Mouse (Mus musculus) bone marrow macrophage, adult 2 months (primary cell): ENCODE data around the gene Plekhs1. TPM values are rescaled to one million over a fixed set of nuclear protein-coding genes. Genes with fewer than 3 reads are reported as not detected.

Experiments
- H3K27ac ChIP-seq: 2 replicates; pipeline ENCODE4 v1.5.1; 2012; ENCODE audit warnings: low read depth, low read length; ENCODE audit not compliant: insufficient read depth
- H3K4me1 ChIP-seq: 2 replicates; pipeline ENCODE4 v1.6.1; 2012; ENCODE audit warnings: low read length; ENCODE audit not compliant: control insufficient read depth, insufficient read depth
- H3K4me3 ChIP-seq: 2 replicates; pipeline ENCODE4 v1.5.1; 2012; ENCODE audit warnings: mild to moderate bottlenecking, low read length, moderate library complexity; ENCODE audit not compliant: insufficient read depth
- CTCF ChIP-seq: IDR thresholded peaks from 2 replicates; pipeline ENCODE4 v1.5.1; 2012; ENCODE audit warnings: low read depth, mild to moderate bottlenecking, low read length, moderate library complexity
- POLR2A ChIP-seq: IDR thresholded peaks from 2 replicates; pipeline ENCODE4 v1.6.1; 2012; ENCODE audit warnings: mild to moderate bottlenecking, low read depth, low read length, borderline replicate concordance
- polyA plus RNA-seq: library from polyadenylated mRNA; stranded (reverse); fragments of >200 nt; gene quantifications from 2 replicates; pipeline ENCODE4 v1.2.4, GENCODE M21; 2012; ENCODE audit not compliant: missing spikeins, insufficient read depth, insufficient read length

The Plekhs1 gene
- not detected in 2 replicates for polyA plus RNA-seq

DNA sequence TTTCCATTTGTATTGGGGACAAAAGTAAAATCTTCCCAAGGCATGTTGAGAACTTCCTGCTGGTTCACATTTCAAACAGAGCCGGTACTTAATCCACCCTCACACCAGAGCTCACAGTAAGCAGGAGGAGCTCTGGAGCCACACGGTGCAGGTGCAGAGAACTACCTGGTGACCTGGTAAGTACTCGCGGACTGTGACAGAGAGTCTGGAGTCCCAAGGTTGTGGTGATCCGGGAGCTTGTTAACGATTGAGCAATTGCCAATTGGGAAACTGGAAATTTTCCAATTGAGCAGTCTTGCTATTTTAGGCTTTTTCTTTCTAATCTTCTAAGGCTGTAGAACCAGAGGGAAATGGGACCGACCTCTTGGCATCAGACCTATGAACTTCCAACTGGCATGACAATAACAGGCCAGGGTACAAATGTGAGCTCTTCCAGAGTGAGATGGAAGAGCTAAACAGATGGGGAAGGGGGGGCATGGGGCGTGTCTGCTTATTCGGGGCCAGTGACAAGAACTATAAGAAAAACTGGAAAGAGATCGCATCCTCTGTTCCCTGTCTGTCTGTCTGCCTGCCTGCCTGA is at the start of gene Plekhs1:
Gene Plekhs1, plus strand, starts transcription at position 119 of the 580 bp plus-strand sequence.
- H3K4me3 ChIP-seq, result no peak within 1 kb of the TSS
- H3K27ac ChIP-seq, result no peak within 1 kb of the TSS
- TF ChIP-seq CTCF (no peak), POLR2A (no peak)
- H3K4me1 ChIP-seq, result peaks cover 11% of the 10 kb centered on the region

DNA sequence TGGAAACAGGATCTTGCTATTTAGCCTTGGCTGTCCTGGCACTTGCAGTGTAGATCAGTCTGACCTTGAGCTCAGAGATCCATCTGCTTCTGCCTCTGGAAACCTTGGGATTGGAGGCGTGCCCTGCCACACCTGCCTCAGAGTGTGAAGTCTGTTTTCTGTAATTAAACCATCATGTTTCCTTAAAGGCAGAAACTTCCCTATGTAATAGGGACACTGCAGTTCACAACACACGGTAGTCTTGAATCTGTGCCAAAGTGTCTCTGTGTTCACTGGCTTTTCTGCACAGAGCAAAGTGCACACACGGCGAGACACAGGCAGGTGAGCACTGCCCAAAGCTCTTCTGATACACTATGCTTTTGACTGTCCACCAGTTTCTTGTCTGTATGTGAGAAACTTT is 43.0 kb upstream of the Plekhs1 start:
- H3K27ac ChIP-seq, result no peak overlapping the region
- no peaks in the 10 kb centered on the region for H3K4me1 ChIP-seq
- H3K4me3 ChIP-seq, result no peak overlapping the region
- no peak for TF ChIP-seq POLR2A
- TF ChIP-seq CTCF, result no peak

DNA sequence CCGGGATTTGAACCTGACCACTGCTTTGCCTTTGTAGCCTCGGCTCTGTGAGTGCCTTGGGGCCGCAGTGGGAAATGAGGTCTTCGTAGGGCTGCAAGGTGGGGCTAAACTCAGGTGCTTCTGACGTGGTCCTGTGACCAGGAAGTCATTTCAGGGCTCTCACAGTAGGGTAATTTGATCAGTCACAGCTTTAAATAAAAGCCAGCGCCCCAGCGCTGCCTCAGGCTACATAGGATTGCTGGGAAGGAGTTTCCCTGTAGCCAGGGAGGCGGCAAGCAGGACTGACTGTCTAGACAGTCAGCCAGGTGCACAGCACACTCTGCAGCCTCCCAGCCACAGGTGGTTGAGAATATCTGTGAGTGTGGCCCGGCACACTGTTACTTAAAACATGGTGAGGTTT is 42.0 kb upstream of the Plekhs1 start:
- TF ChIP-seq POLR2A (no peak), CTCF (no peak)
- H3K27ac ChIP-seq, result no peak overlapping the region
- H3K4me3 ChIP-seq, result no peak overlapping the region
- H3K4me1 ChIP-seq, result no peaks in the 10 kb centered on the region

DNA sequence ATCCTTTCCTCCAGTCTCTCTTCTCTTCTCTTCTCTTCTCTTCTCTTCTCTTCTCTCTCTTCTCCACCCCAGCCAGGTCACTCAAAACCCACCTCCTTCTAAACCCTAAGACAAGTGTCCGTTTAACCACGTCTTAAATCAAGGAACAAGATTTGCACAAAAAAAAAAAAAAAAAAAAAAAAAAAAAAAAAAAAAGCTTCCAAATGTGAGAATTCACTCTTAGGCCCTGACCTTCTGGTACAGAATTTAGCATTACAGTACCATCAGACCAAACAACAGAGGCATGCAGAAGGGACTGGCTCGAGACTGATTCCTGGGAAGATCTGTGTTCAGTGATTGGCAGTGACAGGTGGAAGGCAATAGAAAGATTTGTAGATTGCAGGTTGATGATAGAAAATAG is 41.1 kb upstream of the Plekhs1 start:
- H3K27ac ChIP-seq, result no peak overlapping the region
- TF ChIP-seq CTCF (no peak), POLR2A (no peak)
- H3K4me1 ChIP-seq, result no peaks in the 10 kb centered on the region
- no peak overlapping the region for H3K4me3 ChIP-seq

DNA sequence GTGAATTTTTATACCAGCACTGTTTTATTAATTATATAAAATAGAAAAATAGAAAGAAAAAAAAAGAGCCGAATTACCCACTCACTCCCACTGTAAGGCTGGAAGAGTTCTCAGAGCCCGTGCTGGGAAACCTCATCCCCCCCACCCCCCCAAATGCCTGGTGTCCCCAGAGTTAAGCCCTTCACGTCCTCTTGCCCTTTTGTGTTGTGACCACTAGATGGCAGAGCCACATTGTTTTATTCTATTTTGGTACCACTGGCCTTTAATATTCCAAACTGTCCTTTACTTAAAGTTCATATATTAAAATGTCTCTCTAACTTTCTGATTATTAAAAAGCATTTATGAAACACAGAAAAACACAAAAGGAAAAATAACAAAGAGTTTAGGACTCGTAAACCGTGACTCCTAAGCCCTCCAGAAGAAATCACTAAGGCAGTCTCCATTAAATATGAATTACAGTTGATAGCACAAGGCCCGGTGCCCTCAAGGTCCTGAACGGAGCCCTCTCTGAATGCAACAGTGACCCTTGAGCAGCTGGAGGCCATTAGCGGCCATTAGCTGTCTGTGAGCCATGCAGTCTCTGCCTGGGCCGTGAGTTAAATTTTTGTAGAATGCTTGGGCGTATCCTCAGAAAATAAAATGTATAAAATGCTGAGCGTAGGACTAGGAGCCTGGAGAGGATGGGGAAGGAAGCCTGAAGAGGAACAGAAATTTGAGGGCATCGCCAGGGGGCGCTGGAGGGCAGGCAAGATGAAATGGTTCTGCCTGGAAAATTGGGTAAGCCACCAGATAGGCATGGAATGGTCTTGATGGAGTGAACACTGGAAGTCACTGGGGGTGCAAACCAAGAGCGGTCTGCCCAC is 38.7 kb upstream of the Plekhs1 start:
- Histone ChIP-seq H3K27ac (no peak overlapping the region), H3K4me1 (no peaks in the 10 kb centered on the region), H3K4me3 (no peak overlapping the region)
- peak; percentile 64 for TF ChIP-seq CTCF
- no peak for TF ChIP-seq POLR2A

DNA sequence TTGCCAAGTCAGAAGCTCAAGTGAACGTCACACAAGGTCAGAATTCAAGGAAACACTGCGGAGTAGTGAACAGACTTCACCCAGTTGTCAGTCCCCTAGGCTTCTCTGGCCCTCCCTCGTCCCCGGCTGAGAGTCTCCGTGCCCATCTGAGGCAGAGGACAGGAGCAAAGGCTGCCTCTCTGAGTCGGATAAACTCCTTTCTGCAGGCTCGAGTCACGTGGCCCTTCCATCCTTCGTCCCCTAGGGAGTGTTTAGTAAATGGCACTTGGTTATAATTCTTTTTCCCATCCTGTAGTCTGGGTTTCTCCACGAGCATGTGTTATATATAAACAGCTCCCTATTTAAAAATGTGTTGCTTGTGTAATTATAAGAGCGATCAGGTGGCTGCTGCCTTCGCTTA is 38.1 kb upstream of the Plekhs1 start:
- TF ChIP-seq POLR2A (no peak), CTCF (no peak)
- Histone ChIP-seq H3K4me3 (no peak overlapping the region), H3K27ac (no peak overlapping the region), H3K4me1 (no peaks in the 10 kb centered on the region)

DNA sequence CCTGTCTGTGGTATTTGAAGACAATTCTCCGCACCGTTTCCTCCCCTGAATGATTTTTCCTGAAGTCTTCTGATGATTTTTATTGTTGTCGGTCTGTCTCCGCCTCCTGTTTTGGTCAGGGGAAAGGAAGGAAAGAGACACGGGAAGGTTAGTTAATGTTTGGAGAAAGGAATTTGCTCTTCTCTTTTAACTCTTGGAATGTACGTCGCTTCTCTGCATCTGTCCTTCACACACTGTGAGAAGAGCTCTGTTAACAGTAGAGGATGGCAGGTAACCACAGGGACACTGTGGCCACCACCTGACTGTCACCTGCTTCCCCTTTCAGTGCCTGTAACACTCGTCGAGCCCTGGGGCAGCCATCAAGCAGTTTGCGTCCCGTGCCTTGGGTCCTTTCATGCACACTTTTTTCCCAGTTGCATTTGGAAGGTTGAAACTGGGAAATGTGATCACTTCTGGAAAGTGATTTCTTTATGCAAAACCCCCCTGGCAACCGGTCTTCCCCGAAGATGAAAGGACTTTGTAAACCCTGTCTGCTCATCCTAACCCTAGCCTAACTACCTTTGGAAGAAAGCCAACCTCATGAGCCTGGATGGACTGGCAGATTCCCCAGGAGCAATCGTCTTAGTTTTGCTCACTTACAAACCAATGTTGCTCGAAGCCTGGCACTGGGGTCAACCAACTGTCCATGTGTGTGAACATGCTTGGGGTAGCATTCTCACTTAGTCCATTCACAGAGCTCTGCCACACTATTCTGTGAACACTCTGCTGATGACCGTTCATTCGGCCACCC is 36.6 kb upstream of the Plekhs1 start:
- H3K4me1 ChIP-seq, result no peaks in the 10 kb centered on the region
- TF ChIP-seq POLR2A, result no peak
- TF ChIP-seq CTCF, result no peak
- H3K27ac ChIP-seq, result no peak overlapping the region
- H3K4me3 ChIP-seq, result no peak overlapping the region

DNA sequence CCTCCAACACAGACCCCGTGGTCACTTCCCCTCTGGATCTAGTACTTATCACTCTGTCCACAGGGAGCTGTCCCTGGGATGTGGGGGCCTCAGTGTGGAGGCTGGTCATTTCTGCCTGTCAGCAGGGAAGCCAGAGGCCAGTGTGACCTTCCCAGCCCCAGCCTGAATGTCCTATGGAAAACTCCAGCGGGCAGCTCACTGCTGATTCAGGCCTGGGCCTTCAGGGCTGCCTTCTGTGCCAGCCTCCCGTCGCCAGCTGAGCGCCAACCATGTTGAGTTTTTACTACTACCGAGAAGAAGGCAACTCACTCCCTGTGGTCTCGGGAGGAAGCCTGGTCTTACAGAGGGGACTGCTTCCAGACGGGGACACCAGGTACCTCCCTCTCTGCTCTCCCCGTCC is 35.9 kb upstream of the Plekhs1 start:
- H3K4me1 ChIP-seq, result no peaks in the 10 kb centered on the region
- TF ChIP-seq CTCF, result no peak
- TF ChIP-seq POLR2A, result no peak

DNA sequence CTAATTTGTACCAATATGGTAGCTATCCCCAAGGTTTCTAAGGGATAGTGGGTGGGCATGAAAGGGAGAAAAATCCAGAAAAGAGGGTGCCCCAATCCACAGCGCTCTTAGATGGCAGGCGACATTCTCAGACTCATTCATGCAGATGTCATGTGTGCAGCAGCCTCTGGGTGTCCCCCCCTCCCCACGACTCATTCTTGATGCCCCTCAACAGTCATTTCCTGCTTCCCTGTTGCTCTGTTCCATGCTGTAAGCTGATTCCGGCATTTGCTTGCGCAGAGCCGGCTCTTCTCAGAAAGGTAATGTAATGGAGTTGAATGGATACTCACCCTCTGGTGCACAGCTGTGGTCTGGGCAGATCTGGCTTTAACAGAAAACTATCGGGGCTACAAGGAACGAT is 31.1 kb upstream of the Plekhs1 start:
- Histone ChIP-seq H3K4me3 (no peak overlapping the region), H3K4me1 (no peaks in the 10 kb centered on the region), H3K27ac (no peak overlapping the region)
- TF ChIP-seq CTCF (no peak), POLR2A (no peak)

More for the DNA sequence above, 35.9 kb upstream of the Plekhs1 start:
- Histone ChIP-seq H3K4me3 (no peak overlapping the region), H3K27ac (no peak overlapping the region)
